Mouse (Mus musculus) stomach, postnatal 0 days (tissue): Measurements from ENCODE around the gene Sp9.

Source experiments
- CTCF ChIP-seq: IDR thresholded peaks from 2 replicates; pipeline ENCODE4 v1.5.1; 2016; ENCODE audit warnings: antibody characterized with exemption, low read depth, mild to moderate bottlenecking, moderate library complexity
- EP300 ChIP-seq: optimal IDR thresholded peaks from 2 replicates; pipeline ENCODE3; 2016; ENCODE audit warnings: antibody characterized with exemption

- no peak for TF ChIP-seq CTCF
- no peak for TF ChIP-seq EP300
These were observed 2.8 kb upstream of the Sp9 start for GRCm38 (mm10) chr2:73268836-73269395.
